Mouse (Mus musculus): ENCODE results near the gene Tbc1d16. TPM values are rescaled to one million over a fixed set of nuclear protein-coding genes. Genes with fewer than 3 reads are reported as not detected.

Tbc1d16 gene
- polyA plus RNA-seq, 1 experiment from 2014 or later: 1.5 TPM

GRCm38 (mm10) chr11:119187800-119188197 lies 40.5 kb downstream of the Tbc1d16 start:
- H3K4me2 ChIP-seq: no peak overlapping the region
- 53% methylated on average over 10 of the region's 10 CpGs for WGBS (ENCODE audit: insufficient replicate concordance)
- H3K36me3 ChIP-seq: no peaks in the 10 kb centered on the region
- H3K9ac ChIP-seq: no peak overlapping the region
- no peak overlapping the region for H3K27ac ChIP-seq
- no peaks in the 10 kb centered on the region; the same call in 1 of the 2 replicates for H3K27me3 ChIP-seq
- DNase-seq: no peak
- no peak overlapping the region for H3K4me3 ChIP-seq (replicated peaks)
- H3K9me3 ChIP-seq (replicated peaks): no peaks in the 10 kb centered on the region
- H3K4me1 ChIP-seq (replicated peaks): peaks cover 9% of the 10 kb centered on the region
- ATAC-seq (ENCODE audit: low read depth): no peak

- Histone ChIP-seq H3K4me1 (replicated peaks) (peaks cover 9% of the 10 kb centered on the region), H3K27ac (no peak overlapping the region), H3K36me3 (no peaks in the 10 kb centered on the region), H3K9me3 (replicated peaks) (no peaks in the 10 kb centered on the region), H3K4me2 (no peak overlapping the region), H3K9ac (no peak overlapping the region), H3K27me3 (no peaks in the 10 kb centered on the region; the same call in 1 of the 2 replicates), H3K4me3 (replicated peaks) (no peak overlapping the region)
- no peak for ATAC-seq (ENCODE audit: low read depth)
- peak; percentile 16 for DNase-seq
- 45% methylated on average over 25 of the region's 25 CpGs for WGBS (ENCODE audit: insufficient replicate concordance)
Observed at GRCm38 (mm10) chr11:119186989-119187799, 41.1 kb downstream of the Tbc1d16 start.

GRCm38 (mm10) chr11:119186381-119186780 lies 41.9 kb downstream of the Tbc1d16 start:
- DNase-seq: no peak
- WGBS (ENCODE audit: insufficient replicate concordance): 64% methylated on average over 3 of the region's 3 CpGs

GRCm38 (mm10) chr11:119183684-119184310 lies 44.5 kb downstream of the Tbc1d16 start:
- WGBS (ENCODE audit: insufficient replicate concordance): 66% methylated on average over 15 of the region's 15 CpGs
- no peaks in the 10 kb centered on the region for H3K9me3 ChIP-seq (replicated peaks)
- ATAC-seq (ENCODE audit: low read depth) (no peak), DNase-seq (no peak)
- no peaks in the 10 kb centered on the region for H3K36me3 ChIP-seq
- no peaks in the 10 kb centered on the region for H3K27me3 ChIP-seq
- no peak overlapping the region for H3K27ac ChIP-seq
- H3K4me3 ChIP-seq (replicated peaks): no peak overlapping the region
- no peak overlapping the region for H3K4me2 ChIP-seq
- H3K9ac ChIP-seq: no peak overlapping the region
- H3K4me1 ChIP-seq (replicated peaks): peaks cover 9% of the 10 kb centered on the region

More at GRCm38 (mm10) chr11:119186381-119186780, 41.9 kb downstream of the Tbc1d16 start:
- H3K36me3 ChIP-seq: no peaks in the 10 kb centered on the region
- H3K4me3 ChIP-seq (replicated peaks): no peak overlapping the region
- ATAC-seq (ENCODE audit: low read depth): no peak
- H3K27me3 ChIP-seq: no peaks in the 10 kb centered on the region; the same call in 1 of the 2 replicates
- H3K4me2 ChIP-seq: no peak overlapping the region
- H3K27ac ChIP-seq: no peak overlapping the region
- peaks cover 9% of the 10 kb centered on the region for H3K4me1 ChIP-seq (replicated peaks)
- H3K9ac ChIP-seq: no peak overlapping the region
- no peaks in the 10 kb centered on the region for H3K9me3 ChIP-seq (replicated peaks)

- H3K4me1 ChIP-seq (replicated peaks): peaks cover 5% of the 10 kb centered on the region
- no peak overlapping the region for H3K4me2 ChIP-seq
- 72% methylated on average over 12 of the region's 12 CpGs for WGBS (ENCODE audit: insufficient replicate concordance)
- ATAC-seq (ENCODE audit: low read depth) (no peak), DNase-seq (no peak)
- no peak overlapping the region for H3K4me3 ChIP-seq (replicated peaks)
- no peak overlapping the region for H3K27ac ChIP-seq
- H3K9me3 ChIP-seq (replicated peaks): no peaks in the 10 kb centered on the region
- H3K36me3 ChIP-seq: no peaks in the 10 kb centered on the region
- no peaks in the 10 kb centered on the region for H3K27me3 ChIP-seq
- no peak overlapping the region for H3K9ac ChIP-seq
Observed at GRCm38 (mm10) chr11:119181861-119182395, 46.4 kb downstream of the Tbc1d16 start.

GRCm38 (mm10) chr11:119180824-119181582 lies 47.3 kb downstream of the Tbc1d16 start:
- DNase-seq (no peak), ATAC-seq (ENCODE audit: low read depth) (no peak)
- H3K4me2 ChIP-seq: no peak overlapping the region
- no peaks in the 10 kb centered on the region for H3K27me3 ChIP-seq
- no peak overlapping the region for H3K9ac ChIP-seq
- H3K4me3 ChIP-seq (replicated peaks): no peak overlapping the region
- 68% methylated on average over 14 of the region's 14 CpGs for WGBS (ENCODE audit: insufficient replicate concordance)
- no peak overlapping the region for H3K27ac ChIP-seq
- no peaks in the 10 kb centered on the region for H3K36me3 ChIP-seq
- H3K4me1 ChIP-seq (replicated peaks): peaks cover 5% of the 10 kb centered on the region
- H3K9me3 ChIP-seq (replicated peaks): no peaks in the 10 kb centered on the region

- no peak for ATAC-seq (ENCODE audit: low read depth)
- Histone ChIP-seq H3K4me3 (replicated peaks) (no peak overlapping the region), H3K4me2 (no peak overlapping the region), H3K4me1 (replicated peaks) (no peaks in the 10 kb centered on the region; the same call in 1 of the 2 replicates), H3K9me3 (replicated peaks) (no peaks in the 10 kb centered on the region), H3K9ac (no peak overlapping the region), H3K27ac (no peak overlapping the region), H3K27me3 (no peaks in the 10 kb centered on the region), H3K36me3 (no peaks in the 10 kb centered on the region)
- DNase-seq: no peak
- 69% methylated on average over 8 of the region's 8 CpGs for WGBS (ENCODE audit: insufficient replicate concordance)
Observed at GRCm38 (mm10) chr11:119178317-119178716, 50.0 kb downstream of the Tbc1d16 start.

GRCm38 (mm10) chr11:119176389-119177179 lies 51.7 kb downstream of the Tbc1d16 start:
- no peak overlapping the region for H3K9ac ChIP-seq
- H3K36me3 ChIP-seq: no peaks in the 10 kb centered on the region
- DNase-seq: no peak
- no peak for ATAC-seq (ENCODE audit: low read depth)
- H3K27me3 ChIP-seq: no peaks in the 10 kb centered on the region
- no peak overlapping the region for H3K4me2 ChIP-seq
- no peaks in the 10 kb centered on the region for H3K9me3 ChIP-seq (replicated peaks)
- H3K4me3 ChIP-seq (replicated peaks): no peak overlapping the region
- H3K4me1 ChIP-seq (replicated peaks): no peaks in the 10 kb centered on the region
- 79% methylated on average over 26 of the region's 27 CpGs for WGBS (ENCODE audit: insufficient replicate concordance)
- H3K27ac ChIP-seq: no peak overlapping the region

GRCm38 (mm10) chr11:119171588-119171987 lies 56.7 kb downstream of the Tbc1d16 start:
- no peaks in the 10 kb centered on the region for H3K4me1 ChIP-seq (replicated peaks)
- no peak for DNase-seq
- H3K27me3 ChIP-seq: no peaks in the 10 kb centered on the region
- no peaks in the 10 kb centered on the region for H3K9me3 ChIP-seq (replicated peaks)
- H3K9ac ChIP-seq: no peak overlapping the region
- H3K4me2 ChIP-seq: no peak overlapping the region
- ATAC-seq (ENCODE audit: low read depth): no peak
- no peak overlapping the region for H3K4me3 ChIP-seq (replicated peaks)
- H3K36me3 ChIP-seq: no peaks in the 10 kb centered on the region
- no peak overlapping the region for H3K27ac ChIP-seq
- WGBS (ENCODE audit: insufficient replicate concordance): 68% methylated on average over 7 of the region's 7 CpGs

- Histone ChIP-seq H3K27me3 (no peaks in the 10 kb centered on the region), H3K4me1 (replicated peaks) (no peaks in the 10 kb centered on the region), H3K27ac (no peak overlapping the region), H3K9me3 (replicated peaks) (no peaks in the 10 kb centered on the region), H3K36me3 (no peaks in the 10 kb centered on the region), H3K4me2 (no peak overlapping the region), H3K4me3 (replicated peaks) (no peak overlapping the region), H3K9ac (no peak overlapping the region)
- ATAC-seq (ENCODE audit: low read depth): no peak
- 51% methylated on average over 1 of the region's 1 CpGs for WGBS (ENCODE audit: insufficient replicate concordance)
- no peak for DNase-seq
Observed at GRCm38 (mm10) chr11:119168851-119169250, 59.4 kb downstream of the Tbc1d16 start.

All from liver, embryonic 13.5 days (tissue).